Mouse (Mus musculus): ENCODE results near the gene Lancl3. TPM values are rescaled to one million over a fixed set of nuclear protein-coding genes. Genes with fewer than 3 reads are reported as not detected.

Gene Lancl3
- polyA plus RNA-seq, 1 experiment: 0.15 TPM

GRCm38 (mm10) chrX:9216244-9216643, 16.5 kb downstream of the Lancl3 start:
- no peak for TF ChIP-seq CTCF (IDR thresholded peaks at IDR 0.05; ENCODE audit: extremely low read depth, insufficient read depth, insufficient read length, insufficient replicate concordance)
- TF ChIP-seq POLR2A (IDR thresholded peaks at IDR 0.05; ENCODE audit: low read depth, low read length): no peak
- H3K4me1 ChIP-seq (ENCODE audit: control insufficient read depth, insufficient read depth, insufficient read length): peaks cover 2% of the 10 kb centered on the region; the same call in 1 of the 2 replicates
- H3K4me3 ChIP-seq (ENCODE audit: extremely low read depth, insufficient read depth, insufficient read length): no peak overlapping the region
- H3K27me3 ChIP-seq (ENCODE audit: control insufficient read depth, insufficient read depth, low read length): no peaks in the 10 kb centered on the region
- no peaks in the 10 kb centered on the region for H3K36me3 ChIP-seq (ENCODE audit: control insufficient read depth, insufficient read depth, low read length)
- 85% methylated on average over 2 of the region's 2 CpGs for WGBS
- H3K27ac ChIP-seq (ENCODE audit: insufficient read depth, low read length): no peak overlapping the region
- DNase-seq (ENCODE audit: low read depth in 1 of 2, low spot score in 2 of 2): peak in 1 of 2 experiments; percentile 18

GRCm38 (mm10) chrX:9219570-9219969, 19.9 kb downstream of the Lancl3 start:
- Histone ChIP-seq H3K27me3 (ENCODE audit: control insufficient read depth, insufficient read depth, low read length) (no peaks in the 10 kb centered on the region), H3K4me3 (ENCODE audit: extremely low read depth, insufficient read depth, insufficient read length) (no peak overlapping the region), H3K36me3 (ENCODE audit: control insufficient read depth, insufficient read depth, low read length) (no peaks in the 10 kb centered on the region), H3K27ac (ENCODE audit: insufficient read depth, low read length) (no peak overlapping the region; the same call in 1 of the 2 replicates), H3K4me1 (ENCODE audit: control insufficient read depth, insufficient read depth, insufficient read length) (peaks cover 2% of the 10 kb centered on the region; the same call in 1 of the 2 replicates)
- no peak for TF ChIP-seq CTCF (IDR thresholded peaks at IDR 0.05; ENCODE audit: extremely low read depth, insufficient read depth, insufficient read length, insufficient replicate concordance)
- TF ChIP-seq POLR2A (IDR thresholded peaks at IDR 0.05; ENCODE audit: low read depth, low read length): no peak
- WGBS: 77% methylated on average over 3 of the region's 3 CpGs
- DNase-seq (ENCODE audit: low read depth in 1 of 2, low spot score in 2 of 2): peak in 1 of 2 experiments; percentile 17

GRCm38 (mm10) chrX:9221206-9221605, 21.5 kb downstream of the Lancl3 start:
- Histone ChIP-seq H3K36me3 (ENCODE audit: control insufficient read depth, insufficient read depth, low read length) (no peaks in the 10 kb centered on the region), H3K4me1 (ENCODE audit: control insufficient read depth, insufficient read depth, insufficient read length) (peaks cover 2% of the 10 kb centered on the region; the same call in 1 of the 2 replicates), H3K27ac (ENCODE audit: insufficient read depth, low read length) (no peak overlapping the region), H3K4me3 (ENCODE audit: extremely low read depth, insufficient read depth, insufficient read length) (no peak overlapping the region), H3K27me3 (ENCODE audit: control insufficient read depth, insufficient read depth, low read length) (no peaks in the 10 kb centered on the region)
- 55% methylated on average over 6 of the region's 6 CpGs for WGBS
- DNase-seq (ENCODE audit: low read depth in 1 of 2, low spot score in 2 of 2): peak in 1 of 2 experiments; percentile 45
- TF ChIP-seq POLR2A (IDR thresholded peaks at IDR 0.05; ENCODE audit: low read depth, low read length) (no peak), CTCF (IDR thresholded peaks at IDR 0.05; ENCODE audit: extremely low read depth, insufficient read depth, insufficient read length, insufficient replicate concordance) (no peak)

- Histone ChIP-seq H3K27ac (ENCODE audit: insufficient read depth, low read length) (no peak overlapping the region), H3K27me3 (ENCODE audit: control insufficient read depth, insufficient read depth, low read length) (no peaks in the 10 kb centered on the region), H3K36me3 (ENCODE audit: control insufficient read depth, insufficient read depth, low read length) (no peaks in the 10 kb centered on the region), H3K4me3 (ENCODE audit: extremely low read depth, insufficient read depth, insufficient read length) (no peak overlapping the region), H3K4me1 (ENCODE audit: control insufficient read depth, insufficient read depth, insufficient read length) (peaks cover 2% of the 10 kb centered on the region; the same call in 1 of the 2 replicates)
- 59% methylated on average over 4 of the region's 4 CpGs for WGBS
- no peak for DNase-seq (ENCODE audit: low read depth in 1 of 2, low spot score in 2 of 2)
- TF ChIP-seq POLR2A (IDR thresholded peaks at IDR 0.05; ENCODE audit: low read depth, low read length) (no peak), CTCF (IDR thresholded peaks at IDR 0.05; ENCODE audit: extremely low read depth, insufficient read depth, insufficient read length, insufficient replicate concordance) (no peak)
These were observed 22.0 kb downstream of the Lancl3 start for GRCm38 (mm10) chrX:9221736-9222135.

GRCm38 (mm10) chrX:9222412-9223221, 22.9 kb downstream of the Lancl3 start:
- no peak for DNase-seq (ENCODE audit: low read depth in 1 of 2, low spot score in 2 of 2)

GRCm38 (mm10) chrX:9227105-9227504, 27.4 kb downstream of the Lancl3 start:
- DNase-seq (ENCODE audit: low read depth in 1 of 2, low spot score in 2 of 2): no peak
- H3K36me3 ChIP-seq (ENCODE audit: control insufficient read depth, insufficient read depth, low read length): no peaks in the 10 kb centered on the region
- no peaks in the 10 kb centered on the region for H3K4me1 ChIP-seq (ENCODE audit: control insufficient read depth, insufficient read depth, insufficient read length)
- WGBS: 80% methylated on average over 2 of the region's 2 CpGs
- no peaks in the 10 kb centered on the region for H3K27me3 ChIP-seq (ENCODE audit: control insufficient read depth, insufficient read depth, low read length)
- H3K27ac ChIP-seq (ENCODE audit: insufficient read depth, low read length): no peak overlapping the region
- no peak overlapping the region for H3K4me3 ChIP-seq (ENCODE audit: extremely low read depth, insufficient read depth, insufficient read length)
- TF ChIP-seq POLR2A (IDR thresholded peaks at IDR 0.05; ENCODE audit: low read depth, low read length) (no peak), CTCF (IDR thresholded peaks at IDR 0.05; ENCODE audit: extremely low read depth, insufficient read depth, insufficient read length, insufficient replicate concordance) (no peak)

More at GRCm38 (mm10) chrX:9222412-9223221, 22.9 kb downstream of the Lancl3 start:
- H3K4me3 ChIP-seq (ENCODE audit: extremely low read depth, insufficient read depth, insufficient read length): no peak overlapping the region
- no peaks in the 10 kb centered on the region for H3K36me3 ChIP-seq (ENCODE audit: control insufficient read depth, insufficient read depth, low read length)
- H3K4me1 ChIP-seq (ENCODE audit: control insufficient read depth, insufficient read depth, insufficient read length): peaks cover 2% of the 10 kb centered on the region; the same call in 1 of the 2 replicates
- 89% methylated on average over 3 of the region's 3 CpGs for WGBS
- TF ChIP-seq POLR2A (IDR thresholded peaks at IDR 0.05; ENCODE audit: low read depth, low read length) (no peak), CTCF (IDR thresholded peaks at IDR 0.05; ENCODE audit: extremely low read depth, insufficient read depth, insufficient read length, insufficient replicate concordance) (no peak)
- no peaks in the 10 kb centered on the region for H3K27me3 ChIP-seq (ENCODE audit: control insufficient read depth, insufficient read depth, low read length)
- H3K27ac ChIP-seq (ENCODE audit: insufficient read depth, low read length): no peak overlapping the region

Measured in spleen, adult 2 months (tissue).